Mouse (Mus musculus): ENCODE data around the gene Mitd1.

The Mitd1 gene

GRCm38 (mm10) chr1:37867684-37868322 lies 22.4 kb downstream of the Mitd1 start:
- no peak for DNase-seq (ENCODE audit: low spot score)

- DNase-seq (ENCODE audit: low spot score): peak; percentile 52
These were observed 23.2 kb downstream of the Mitd1 start for GRCm38 (mm10) chr1:37867056-37867455.

- no peak for DNase-seq (ENCODE audit: low spot score)
These were observed 23.9 kb downstream of the Mitd1 start, which contains the start of gene Tsga10 for GRCm38 (mm10) chr1:37866286-37866685. Tsga10 (minus strand) TSS chr1:37866429.

GRCm38 (mm10) chr1:37865401-37866215 lies 24.6 kb downstream of the Mitd1 start:
- no peak for DNase-seq (ENCODE audit: low spot score)

- peak; percentile 100 for DNase-seq (ENCODE audit: low spot score)
These were observed 25.5 kb downstream of the Mitd1 start for GRCm38 (mm10) chr1:37864511-37865400.

GRCm38 (mm10) chr1:37850696-37851095 lies 39.5 kb downstream of the Mitd1 start:
- no peak for DNase-seq (ENCODE audit: low spot score)

- DNase-seq (ENCODE audit: low spot score): no peak
These were observed 43.3 kb downstream of the Mitd1 start for GRCm38 (mm10) chr1:37846878-37847277.

GRCm38 (mm10) chr1:37831681-37832080 lies 58.5 kb downstream of the Mitd1 start:
- DNase-seq (ENCODE audit: low spot score): no peak
